Mouse (Mus musculus) urinary bladder, adult 2 months (tissue): ENCODE measurements around the gene Zbtb44. TPM values are rescaled to one million over a fixed set of nuclear protein-coding genes. Genes with fewer than 3 reads are reported as not detected.

Experiments
- DNase-seq: peaks from one replicate; pipeline ENCODE4 v3.0.0; 2022; ENCODE audit warnings: low spot score
- polyA plus RNA-seq: library from polyadenylated mRNA; depleted of rRNA; stranded (reverse); fragments of >200 nt; gene quantifications from 2 replicates; pipeline ENCODE4 v1.2.3, GENCODE M21; 2012; rRNA removed

Gene Zbtb44
- polyA plus RNA-seq, 1 experiment = 8.9 TPM

DNA sequence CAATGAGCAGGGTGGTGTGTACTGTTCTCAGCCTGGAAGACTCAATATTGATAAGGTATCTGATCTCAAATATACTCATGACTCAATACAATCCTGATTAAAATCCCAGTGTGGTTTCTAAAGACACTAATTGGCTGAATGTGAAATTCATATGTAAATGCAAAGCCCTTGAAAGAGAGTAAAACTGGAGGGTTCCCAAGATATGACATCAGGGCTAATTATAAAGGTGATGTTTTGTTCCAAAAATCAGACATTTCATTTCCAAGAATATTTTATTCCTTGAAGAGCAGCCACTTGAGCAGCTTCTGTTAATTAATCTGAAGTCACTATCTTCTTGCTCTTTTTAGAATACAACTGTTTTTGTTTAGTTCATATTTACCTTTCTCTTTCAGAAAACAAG is 85.1 kb downstream of the Zbtb44 start:
- DNase-seq = no peak

DNA sequence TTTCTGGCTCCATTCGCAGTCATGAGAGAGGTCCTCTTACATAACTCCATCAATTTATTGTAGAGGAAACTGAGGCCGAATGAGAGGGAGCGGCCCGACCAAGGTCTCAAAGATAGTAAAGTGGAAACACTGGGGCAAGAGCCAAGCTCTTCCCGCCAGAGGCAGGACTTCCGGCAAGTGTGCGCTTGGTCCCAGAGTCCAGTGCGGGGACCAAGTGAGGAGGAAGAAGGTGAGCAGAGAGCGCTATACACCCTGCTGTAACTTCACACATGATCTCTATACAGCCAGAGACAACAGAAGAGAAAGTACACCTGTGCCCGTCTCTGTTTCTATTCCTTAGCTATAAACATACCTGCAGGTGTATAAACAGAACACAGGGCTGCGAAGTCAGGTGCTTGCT is 86.6 kb downstream of the Zbtb44 start:
- DNase-seq = no peak

DNA sequence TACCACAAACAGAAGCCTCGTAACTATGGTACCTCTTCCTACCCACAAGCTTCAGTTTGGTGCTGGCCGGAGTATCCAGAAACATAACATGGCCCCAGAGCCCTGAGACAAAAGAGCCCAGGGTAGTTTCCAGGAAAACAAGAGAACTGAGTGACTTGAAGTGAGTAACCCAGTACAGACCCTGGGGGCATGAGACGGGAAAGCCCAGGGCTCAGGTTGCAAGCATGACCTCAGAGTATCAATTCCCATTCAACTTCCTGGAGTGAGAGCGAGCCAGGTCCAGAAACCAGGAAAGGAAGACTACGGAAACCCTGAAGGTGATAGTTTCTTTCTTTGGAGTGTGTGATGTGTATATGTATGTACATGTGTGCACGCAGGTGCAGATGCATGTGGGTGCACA is 87.0 kb downstream of the Zbtb44 start:
- DNase-seq = no peak

DNA sequence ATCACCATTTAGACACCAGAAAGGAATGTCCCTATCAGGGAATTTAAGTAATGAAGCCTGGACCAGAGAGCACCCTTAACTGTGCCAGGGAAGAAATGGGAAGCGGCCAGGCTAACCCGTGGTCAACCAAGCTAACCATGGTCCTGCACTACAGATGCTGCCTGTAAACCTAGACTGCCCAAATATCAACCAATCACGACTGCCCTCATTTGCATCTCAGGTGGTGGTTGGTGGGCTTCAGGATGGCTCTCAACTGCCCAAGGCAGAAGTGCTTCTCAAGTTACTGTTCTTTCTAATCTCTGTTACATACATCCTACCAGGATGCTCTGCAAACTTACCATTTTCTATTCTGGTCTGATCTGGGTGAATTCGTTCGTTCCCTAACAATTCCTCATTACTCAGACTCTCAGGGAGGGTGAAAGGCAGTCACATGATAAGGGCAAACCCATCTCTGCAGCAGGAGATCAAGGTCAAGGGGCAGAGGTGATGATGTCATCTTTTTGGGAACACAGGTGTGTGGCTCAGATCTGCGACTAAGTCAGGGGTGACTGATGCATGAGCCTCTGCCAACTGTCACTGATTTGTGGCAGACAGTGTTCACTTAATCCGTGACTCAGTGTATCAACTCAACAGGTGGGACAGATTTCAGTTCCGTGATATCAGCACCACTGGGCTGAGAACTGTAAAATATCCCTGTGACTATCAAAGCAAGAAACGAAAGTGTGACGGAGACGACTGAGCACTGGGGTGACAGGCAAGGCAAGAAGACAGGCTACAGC is 88.3 kb downstream of the Zbtb44 start:
- no peak for DNase-seq

DNA sequence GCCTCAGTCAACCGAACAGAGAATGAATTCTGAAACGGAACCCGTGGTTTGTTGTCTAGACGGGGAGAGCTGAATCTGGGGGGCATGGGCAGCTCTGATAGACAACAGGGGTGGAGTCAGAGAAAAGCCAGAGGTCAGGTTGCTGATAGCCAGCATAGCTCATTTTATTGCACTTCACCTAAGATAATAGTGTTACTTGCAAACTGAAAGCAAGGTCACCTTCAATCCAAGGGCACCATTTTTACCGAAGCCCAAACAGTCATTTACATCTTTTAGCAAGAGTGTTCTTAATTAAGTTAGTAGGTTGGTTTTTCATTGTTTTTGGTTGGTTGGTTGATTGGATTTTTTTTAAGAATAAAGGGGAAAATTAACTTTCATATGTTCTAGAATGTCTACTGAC is 89.0 kb downstream of the Zbtb44 start:
- no peak for DNase-seq

DNA sequence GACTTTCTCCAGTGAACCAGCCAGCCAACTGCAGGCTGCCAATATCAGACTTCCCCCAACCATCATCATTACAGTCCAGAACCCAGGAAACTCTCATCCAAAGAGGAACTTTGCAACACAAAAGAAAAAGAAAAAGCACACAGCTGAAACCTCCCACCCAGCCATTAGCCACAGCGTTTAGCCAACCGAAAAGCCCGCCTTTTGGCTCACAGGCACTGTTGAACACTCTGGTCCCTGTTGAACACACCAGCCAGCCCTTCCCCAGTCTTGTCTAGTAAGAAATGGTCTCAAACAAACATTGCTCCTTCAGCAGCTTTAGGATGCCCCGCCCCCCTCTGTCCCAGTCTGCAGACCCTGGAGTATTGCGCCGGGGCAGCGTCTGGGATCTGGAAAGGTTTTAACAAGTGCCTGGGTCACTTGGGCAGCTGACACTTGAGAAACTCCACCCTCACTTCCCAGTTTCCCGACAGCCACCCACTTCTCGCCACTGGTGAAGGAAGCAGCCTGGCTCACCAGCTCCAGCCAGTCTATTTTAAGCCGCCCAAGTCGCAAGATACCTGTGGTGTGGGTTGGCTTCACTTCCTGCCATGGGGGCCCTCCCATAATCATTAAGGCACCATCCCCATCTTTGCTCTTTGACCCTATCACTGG is 89.6 kb downstream of the Zbtb44 start:
- DNase-seq = no peak

DNA sequence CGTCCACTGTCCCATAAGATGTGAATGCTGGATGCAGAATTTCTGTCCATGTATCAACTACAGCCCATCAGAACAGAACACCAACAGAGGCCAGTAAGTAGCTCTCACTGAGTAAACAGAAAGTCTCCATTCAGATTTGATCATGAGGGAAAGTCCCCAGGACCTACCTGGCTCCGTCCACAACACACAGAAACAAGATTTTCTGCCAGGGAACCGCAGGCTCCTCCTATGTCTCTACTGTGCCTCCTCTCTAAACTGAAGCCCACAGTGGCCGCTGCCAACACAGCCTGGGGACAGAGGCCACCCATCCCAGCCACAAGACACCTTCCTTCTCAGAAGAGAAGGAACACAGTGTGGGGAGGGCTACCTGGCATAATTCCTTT is 90.1 kb downstream of the Zbtb44 start:
- DNase-seq = no peak

DNA sequence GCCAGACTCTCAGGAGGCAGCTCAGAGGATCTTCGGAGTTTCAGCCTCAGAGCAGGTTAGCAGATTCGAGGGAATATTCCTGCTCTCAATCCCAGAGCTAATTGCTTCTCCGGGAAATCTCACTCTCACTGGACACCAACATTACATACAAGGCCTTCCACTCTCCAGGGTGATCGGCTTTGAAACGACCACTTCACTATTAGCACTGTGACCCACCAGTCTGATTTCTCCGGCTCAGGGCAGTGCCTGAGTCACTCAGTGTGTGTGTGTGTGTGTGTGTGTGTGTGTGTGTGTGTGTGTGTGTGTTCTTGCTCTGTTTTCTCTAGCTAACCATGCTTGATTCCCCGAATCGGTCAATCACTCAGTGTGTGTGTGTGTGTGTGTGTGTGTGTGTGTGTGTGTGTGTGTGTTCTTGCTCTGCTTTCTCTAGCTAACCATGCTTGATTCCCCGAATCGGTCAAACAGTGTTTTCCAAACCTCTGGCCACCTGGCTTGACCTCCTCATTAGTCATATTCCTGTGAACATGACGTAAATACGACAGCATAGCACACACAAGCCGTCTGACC is 92.1 kb downstream of the Zbtb44 start:
- no peak for DNase-seq

Other genes starting within 250 kb of the Zbtb44 start
- 3.5 and 4.5 TPM in 2 replicates for gene Adamts15, start 108.2 kb upstream of the Zbtb44 start, polyA plus RNA-seq
- 2.4 and 3.3 TPM in 2 replicates for gene Adamts8, start 88.1 kb upstream of the Zbtb44 start, polyA plus RNA-seq
- 23.2 and 25.8 TPM in 2 replicates for gene St14, start 101.2 kb downstream of the Zbtb44 start, polyA plus RNA-seq
- 943 and 1,034 TPM in 2 replicates for gene Aplp2, start 181.2 kb downstream of the Zbtb44 start, polyA plus RNA-seq
- gene Prdm10, start 249.9 kb downstream of the Zbtb44 start, polyA plus RNA-seq = 6.7 and 7.4 TPM in 2 replicates